Mouse (Mus musculus) small intestine, adult 2 months (tissue): Measurements from ENCODE around the gene Apc2. TPM values are rescaled to one million over a fixed set of nuclear protein-coding genes. Genes with fewer than 3 reads are reported as not detected.

Experiments
- H3K27ac ChIP-seq: fragments of 200-500 bp; 2 replicates; pipeline ENCODE4 v1.5.1; 2012; ENCODE audit warnings: low read depth, low read length, control low read depth, inconsistent platforms; ENCODE audit not compliant: insufficient read depth
- H3K27me3 ChIP-seq: fragments of 200-500 bp; 2 replicates; pipeline ENCODE4 v1.6.1; 2012; ENCODE audit warnings: mild to moderate bottlenecking, moderate library complexity, low read length, inconsistent platforms; ENCODE audit not compliant: control insufficient read depth, insufficient read depth
- H3K36me3 ChIP-seq: fragments of 200-500 bp; 2 replicates; pipeline ENCODE4 v1.6.1; 2012; ENCODE audit warnings: mild to moderate bottlenecking, low read length, control low read depth, inconsistent platforms; ENCODE audit not compliant: control insufficient read depth, insufficient read depth
- H3K4me1 ChIP-seq: fragments of 200-500 bp; 2 replicates; pipeline ENCODE4 v1.6.1; 2012; ENCODE audit warnings: low read length, inconsistent platforms, mixed read lengths; ENCODE audit not compliant: control insufficient read depth, insufficient read depth, insufficient read length
- H3K4me3 ChIP-seq: fragments of 200-500 bp; 2 replicates; pipeline ENCODE4 v1.5.1; 2012; ENCODE audit warnings: low read depth, mild to moderate bottlenecking, control low read depth, inconsistent platforms, low read length, moderate library complexity
- CTCF ChIP-seq: fragments of 200-500 bp; IDR thresholded peaks from 2 replicates; pipeline ENCODE4 v1.5.1; 2012; ENCODE audit warnings: low read depth, mild to moderate bottlenecking, control low read depth, inconsistent platforms, low read length, moderate library complexity, mixed read lengths; ENCODE audit not compliant: insufficient replicate concordance, insufficient read length; ENCODE audit errors: extremely low read depth
- POLR2A ChIP-seq: fragments of 200-500 bp; IDR thresholded peaks from 2 replicates; pipeline ENCODE4 v1.6.1; 2012; ENCODE audit warnings: low read depth, mild to moderate bottlenecking, control low read depth, inconsistent platforms, low read length, moderate library complexity
- WGBS: fragments of 180-500 bp; shearing (Covaris S2); methylation state at CpG from one replicate; pipeline ENCODE4 v1.1.7; 2018; 5-methylcytosine and 5-hydroxymethylcytosine counted together
- polyA plus RNA-seq: library from polyadenylated mRNA; depleted of rRNA; stranded (reverse); fragments of >200 nt; gene quantifications from 2 replicates; pipeline ENCODE4 v1.2.3, GENCODE M21; 2012

The Apc2 gene
- polyA plus RNA-seq, 1 experiment = 0.65 TPM

GRCm38 (mm10) chr10:80347514-80347967 is 51.8 kb downstream of the Apc2 start:
- Histone ChIP-seq H3K27me3 (no peaks in the 10 kb centered on the region), H3K36me3 (no peaks in the 10 kb centered on the region), H3K4me1 (peaks cover 46% of the 10 kb centered on the region), H3K27ac (peak overlapping the region; percentile 39), H3K4me3 (peak overlapping the region; percentile 61)
- no peak for TF ChIP-seq CTCF
- peak; percentile 3; the same call in 1 of the 2 replicates for TF ChIP-seq POLR2A
- 5% methylated on average over 17 of the region's 17 CpGs for WGBS

GRCm38 (mm10) chr10:80348244-80348781 is 52.5 kb downstream of the Apc2 start, which contains the start of gene Adamtsl5:
TSS of gene Adamtsl5 (minus strand) at chr10:80348412.
- Histone ChIP-seq H3K4me1 (peaks cover 41% of the 10 kb centered on the region), H3K4me3 (peak within 1 kb of the TSS; percentile 61), H3K36me3 (no peaks in the 10 kb centered on the region), H3K27me3 (no peaks in the 10 kb centered on the region), H3K27ac (peak within 1 kb of the TSS; percentile 39)
- TF ChIP-seq CTCF (peak; percentile 76), POLR2A (peak; percentile 51; the same call in 1 of the 2 replicates)
- WGBS = 3% methylated on average over 42 of the region's 42 CpGs

- Histone ChIP-seq H3K4me3 (no peak overlapping the region), H3K27ac (no peak overlapping the region), H3K27me3 (no peaks in the 10 kb centered on the region), H3K36me3 (no peaks in the 10 kb centered on the region), H3K4me1 (peaks cover 35% of the 10 kb centered on the region)
- 34% methylated on average over 26 of the region's 26 CpGs for WGBS
- no peak for TF ChIP-seq POLR2A
- TF ChIP-seq CTCF = no peak
Observed at GRCm38 (mm10) chr10:80348981-80349380, 53.2 kb downstream of the Apc2 start.

- peaks cover 2% of the 10 kb centered on the region; the same call in 1 of the 2 replicates for H3K27me3 ChIP-seq
- 1% methylated on average over 7 of the region's 7 CpGs for WGBS
- no peaks in the 10 kb centered on the region for H3K36me3 ChIP-seq
- peak; percentile 93 for TF ChIP-seq CTCF
- TF ChIP-seq POLR2A = no peak
- no peak overlapping the region for H3K4me3 ChIP-seq
- peaks cover 27% of the 10 kb centered on the region for H3K4me1 ChIP-seq
- no peak overlapping the region for H3K27ac ChIP-seq
Observed at GRCm38 (mm10) chr10:80350292-80350691, 54.5 kb downstream of the Apc2 start.

GRCm38 (mm10) chr10:80351896-80352295 is 56.1 kb downstream of the Apc2 start:
- TF ChIP-seq CTCF = no peak
- no peak for TF ChIP-seq POLR2A
- Histone ChIP-seq H3K4me3 (no peak overlapping the region), H3K27me3 (peaks cover 18% of the 10 kb centered on the region), H3K27ac (peak overlapping the region; percentile 56; the same call in 1 of the 2 replicates), H3K4me1 (peaks cover 27% of the 10 kb centered on the region), H3K36me3 (no peaks in the 10 kb centered on the region)
- WGBS = 15% methylated on average over 11 of the region's 11 CpGs

GRCm38 (mm10) chr10:80352727-80353126 is 57.0 kb downstream of the Apc2 start:
- H3K36me3 ChIP-seq = no peaks in the 10 kb centered on the region
- WGBS = 71% methylated on average over 8 of the region's 8 CpGs
- TF ChIP-seq CTCF (no peak), POLR2A (no peak)
- H3K4me1 ChIP-seq = peaks cover 26% of the 10 kb centered on the region
- H3K4me3 ChIP-seq = no peak overlapping the region
- peaks cover 19% of the 10 kb centered on the region for H3K27me3 ChIP-seq
- no peak overlapping the region for H3K27ac ChIP-seq

- Histone ChIP-seq H3K4me3 (no peak overlapping the region), H3K27me3 (peaks cover 19% of the 10 kb centered on the region), H3K27ac (no peak overlapping the region), H3K36me3 (no peaks in the 10 kb centered on the region), H3K4me1 (peaks cover 27% of the 10 kb centered on the region)
- TF ChIP-seq POLR2A = no peak
- TF ChIP-seq CTCF = no peak
- WGBS = 25% methylated on average over 9 of the region's 9 CpGs
Observed at GRCm38 (mm10) chr10:80355431-80355830, 59.7 kb downstream of the Apc2 start.
